Mouse (Mus musculus): ENCODE results near the gene Hdgf.
"Not testable (repeated sequence)": the region's sequence is repeated elsewhere in the genome, so short reads cannot be mapped to it uniquely, and the experiment has no call there.

DNA sequence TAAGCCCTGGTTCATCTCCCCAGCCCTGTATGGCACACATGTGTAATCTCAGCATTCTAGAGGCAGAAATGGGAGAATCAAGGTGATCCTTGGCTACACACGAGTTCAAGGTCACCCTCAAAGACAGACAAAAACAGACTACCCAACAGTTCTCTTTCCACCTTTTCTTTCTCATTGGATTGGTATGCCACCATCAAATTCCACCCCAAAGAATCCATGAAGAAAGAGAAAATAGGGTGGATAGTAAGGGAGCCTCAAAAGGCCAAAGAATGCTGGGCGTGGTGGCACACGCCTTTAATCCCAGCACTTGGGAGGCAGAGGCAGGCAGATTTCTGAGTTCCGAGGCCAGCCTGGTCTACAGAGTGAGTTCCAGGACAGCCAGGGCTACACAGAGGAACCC lies 42.0 kb upstream of the Hdgf start:
- TF ChIP-seq POLR2A (IDR thresholded peaks at IDR 0.05; ENCODE audit: insufficient read length, low read depth); TCF3 (IDR thresholded peaks at IDR 0.05; ENCODE audit: insufficient read length, low read depth); E2F4 (IDR thresholded peaks at IDR 0.05; ENCODE audit: insufficient read depth); SRF (IDR thresholded peaks at IDR 0.05; ENCODE audit: control insufficient read depth, insufficient read length, low read depth); TCF12 (IDR thresholded peaks at IDR 0.05; ENCODE audit: insufficient read depth, poor library complexity, severe bottlenecking); MAX (IDR thresholded peaks at IDR 0.05; ENCODE audit: low read depth); MYOD1 (IDR thresholded peaks at IDR 0.05; ENCODE audit: control insufficient read depth in 1 of 3, insufficient read length in 2 of 3, low read depth in 2 of 3); POLR2AphosphoS2 (IDR thresholded peaks at IDR 0.05; ENCODE audit: insufficient read length, low read depth); REST (IDR thresholded peaks at IDR 0.05; ENCODE audit: insufficient read depth, insufficient read length): not testable (repeated sequence)
